Mouse (Mus musculus): ENCODE results near the gene Elmod3. TPM values are rescaled to one million over a fixed set of nuclear protein-coding genes. Genes with fewer than 3 reads are reported as not detected.

Elmod3 gene
- total and polyA plus RNA-seq, 2 experiments from 2014 or later = 16.0 to 18.3 TPM

DNA sequence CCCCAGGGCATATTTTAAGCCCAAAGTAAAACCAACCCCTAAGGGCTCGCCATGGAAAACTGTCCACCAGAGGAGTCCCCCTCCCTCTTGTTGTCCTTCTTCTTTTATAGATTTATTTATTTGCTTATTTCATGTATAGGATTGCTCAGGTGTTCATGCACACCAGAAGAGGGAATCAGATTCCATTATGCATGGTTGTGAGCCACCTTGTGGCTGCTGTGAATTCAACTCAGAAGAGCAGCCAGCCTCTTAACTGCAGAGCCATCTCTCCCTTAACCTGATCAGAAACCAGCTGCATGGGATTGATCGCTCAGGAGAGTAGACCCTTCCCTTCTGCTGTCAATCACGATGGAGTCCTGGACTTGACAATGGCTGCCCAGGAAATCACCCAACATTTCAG lies 38.7 kb upstream of the Elmod3 start:
- no peak overlapping the region for H3K4me2 ChIP-seq (ENCODE audit: low read depth, low read length, poor library complexity, severe bottlenecking)
- H3K27ac ChIP-seq (ENCODE audit: low read depth, low read length) = no peak overlapping the region
- DNase-seq (ENCODE audit: low spot score) (no peak), ATAC-seq (ENCODE audit: low FRiP score) (no peak)
- no peaks in the 10 kb centered on the region for H3K27me3 ChIP-seq (ENCODE audit: insufficient read depth, low read length)
- no peak overlapping the region for H3K4me3 ChIP-seq (ENCODE audit: low read depth, low read length)
- no peaks in the 10 kb centered on the region for H3K4me1 ChIP-seq (ENCODE audit: insufficient read depth, low read length)
- no peaks in the 10 kb centered on the region for H3K9me3 ChIP-seq (ENCODE audit: low read length)
- H3K9ac ChIP-seq (replicated peaks; ENCODE audit: low read length, poor library complexity, severe bottlenecking) = no peak overlapping the region
- TF ChIP-seq CTCF (IDR thresholded peaks at IDR 0.05) = peak; percentile 59
- WGBS = 77% methylated on average over 3 of the region's 3 CpGs
- no peaks in the 10 kb centered on the region; the same call in 1 of the 2 replicates for H3K36me3 ChIP-seq (ENCODE audit: insufficient read depth, low read length)

GRCm38 (mm10) chr6:72635760-72636431 lies 37.7 kb upstream of the Elmod3 start:
- no peaks in the 10 kb centered on the region for H3K27me3 ChIP-seq (ENCODE audit: insufficient read depth, low read length)
- peak; percentile 69 for DNase-seq (ENCODE audit: low spot score)
- WGBS = 51% methylated on average over 12 of the region's 12 CpGs

DNA sequence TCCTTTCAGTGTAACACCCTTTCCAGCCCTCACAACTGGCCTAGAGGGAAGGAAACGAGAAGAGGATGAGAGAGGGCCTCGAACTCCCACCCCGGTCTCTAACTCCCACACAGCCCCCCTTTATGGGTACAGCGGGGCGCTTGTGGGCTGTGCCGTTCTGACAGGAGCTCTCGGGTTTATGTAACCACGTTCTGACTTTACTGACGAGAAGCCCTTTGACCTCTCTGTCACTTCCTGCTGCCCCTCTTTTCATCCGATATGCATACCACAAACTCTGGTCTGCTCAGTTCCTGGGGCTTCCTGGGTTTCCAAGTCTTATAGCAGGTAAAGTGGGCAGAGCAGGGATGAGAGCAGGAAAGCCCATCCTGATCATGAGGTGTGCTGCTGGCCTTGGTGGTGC lies 36.1 kb upstream of the Elmod3 start:
- TF ChIP-seq CTCF (IDR thresholded peaks at IDR 0.05) = no peak
- no peak for ATAC-seq (ENCODE audit: low FRiP score)
- H3K9ac ChIP-seq (replicated peaks; ENCODE audit: low read length, poor library complexity, severe bottlenecking) = no peak overlapping the region

More at GRCm38 (mm10) chr6:72635760-72636431, 37.7 kb upstream of the Elmod3 start:
- Histone ChIP-seq H3K9me3 (ENCODE audit: low read length) (no peaks in the 10 kb centered on the region), H3K4me1 (ENCODE audit: insufficient read depth, low read length) (no peaks in the 10 kb centered on the region), H3K27ac (ENCODE audit: low read depth, low read length) (no peak overlapping the region), H3K9ac (replicated peaks; ENCODE audit: low read length, poor library complexity, severe bottlenecking) (no peak overlapping the region), H3K4me2 (ENCODE audit: low read depth, low read length, poor library complexity, severe bottlenecking) (no peak overlapping the region), H3K36me3 (ENCODE audit: insufficient read depth, low read length) (no peaks in the 10 kb centered on the region; the same call in 1 of the 2 replicates), H3K4me3 (ENCODE audit: low read depth, low read length) (no peak overlapping the region)
- peak; percentile 78 for TF ChIP-seq CTCF (IDR thresholded peaks at IDR 0.05)
- ATAC-seq (ENCODE audit: low FRiP score) = no peak

GRCm38 (mm10) chr6:72631700-72632099 lies 33.5 kb upstream of the Elmod3 start:
- no peak overlapping the region for H3K4me3 ChIP-seq (ENCODE audit: low read depth, low read length)
- WGBS = 65% methylated on average over 6 of the region's 6 CpGs
- no peaks in the 10 kb centered on the region for H3K27me3 ChIP-seq (ENCODE audit: insufficient read depth, low read length)
- no peak for DNase-seq (ENCODE audit: low spot score)
- no peak overlapping the region for H3K27ac ChIP-seq (ENCODE audit: low read depth, low read length)
- TF ChIP-seq CTCF (IDR thresholded peaks at IDR 0.05) = no peak
- H3K4me1 ChIP-seq (ENCODE audit: insufficient read depth, low read length) = no peaks in the 10 kb centered on the region
- H3K9me3 ChIP-seq (ENCODE audit: low read length) = no peaks in the 10 kb centered on the region
- ATAC-seq (ENCODE audit: low FRiP score) = no peak; the same call in none of the 2 replicates
- H3K4me2 ChIP-seq (ENCODE audit: low read depth, low read length, poor library complexity, severe bottlenecking) = no peak overlapping the region
- H3K36me3 ChIP-seq (ENCODE audit: insufficient read depth, low read length) = no peaks in the 10 kb centered on the region; the same call in 1 of the 2 replicates
- no peak overlapping the region for H3K9ac ChIP-seq (replicated peaks; ENCODE audit: low read length, poor library complexity, severe bottlenecking)

More for the DNA sequence above, 36.1 kb upstream of the Elmod3 start:
- Histone ChIP-seq H3K4me3 (ENCODE audit: low read depth, low read length) (no peak overlapping the region), H3K36me3 (ENCODE audit: insufficient read depth, low read length) (no peaks in the 10 kb centered on the region; the same call in 1 of the 2 replicates), H3K27me3 (ENCODE audit: insufficient read depth, low read length) (no peaks in the 10 kb centered on the region), H3K4me1 (ENCODE audit: insufficient read depth, low read length) (no peaks in the 10 kb centered on the region), H3K4me2 (ENCODE audit: low read depth, low read length, poor library complexity, severe bottlenecking) (no peak overlapping the region), H3K27ac (ENCODE audit: low read depth, low read length) (no peak overlapping the region), H3K9me3 (ENCODE audit: low read length) (no peaks in the 10 kb centered on the region)
- DNase-seq (ENCODE audit: low spot score) = no peak
- 83% methylated on average over 10 of the region's 10 CpGs for WGBS

DNA sequence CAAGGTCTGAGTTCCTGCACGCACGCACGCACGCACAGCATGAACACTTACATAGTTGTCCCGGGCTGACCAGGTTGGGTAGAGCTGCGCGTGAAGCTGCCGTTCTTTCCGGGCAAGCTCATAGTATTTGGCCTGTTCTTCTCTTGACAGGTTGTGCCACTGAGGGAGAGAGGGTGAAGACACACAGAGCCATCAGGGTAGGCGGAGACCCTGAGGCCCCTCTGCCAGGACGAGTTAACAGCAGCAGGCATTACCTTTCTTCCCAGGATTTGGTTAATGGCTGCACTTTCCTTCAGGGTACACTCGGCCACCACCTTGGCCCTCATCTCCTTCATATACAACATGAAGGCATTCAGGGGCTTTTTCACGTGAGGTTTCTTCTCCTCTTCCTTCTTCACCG lies 32.7 kb upstream of the Elmod3 start:
- no peaks in the 10 kb centered on the region for H3K4me1 ChIP-seq (ENCODE audit: insufficient read depth, low read length)
- H3K9me3 ChIP-seq (ENCODE audit: low read length) = no peaks in the 10 kb centered on the region
- no peak for TF ChIP-seq CTCF (IDR thresholded peaks at IDR 0.05)
- H3K4me2 ChIP-seq (ENCODE audit: low read depth, low read length, poor library complexity, severe bottlenecking) = no peak overlapping the region
- 94% methylated on average over 14 of the region's 14 CpGs for WGBS
- H3K4me3 ChIP-seq (ENCODE audit: low read depth, low read length) = no peak overlapping the region
- no peaks in the 10 kb centered on the region for H3K27me3 ChIP-seq (ENCODE audit: insufficient read depth, low read length)
- no peak for DNase-seq (ENCODE audit: low spot score)
- no peak overlapping the region for H3K27ac ChIP-seq (ENCODE audit: low read depth, low read length)
- H3K9ac ChIP-seq (replicated peaks; ENCODE audit: low read length, poor library complexity, severe bottlenecking) = no peak overlapping the region
- no peaks in the 10 kb centered on the region; the same call in 1 of the 2 replicates for H3K36me3 ChIP-seq (ENCODE audit: insufficient read depth, low read length)
- ATAC-seq (ENCODE audit: low FRiP score) = no peak

DNA sequence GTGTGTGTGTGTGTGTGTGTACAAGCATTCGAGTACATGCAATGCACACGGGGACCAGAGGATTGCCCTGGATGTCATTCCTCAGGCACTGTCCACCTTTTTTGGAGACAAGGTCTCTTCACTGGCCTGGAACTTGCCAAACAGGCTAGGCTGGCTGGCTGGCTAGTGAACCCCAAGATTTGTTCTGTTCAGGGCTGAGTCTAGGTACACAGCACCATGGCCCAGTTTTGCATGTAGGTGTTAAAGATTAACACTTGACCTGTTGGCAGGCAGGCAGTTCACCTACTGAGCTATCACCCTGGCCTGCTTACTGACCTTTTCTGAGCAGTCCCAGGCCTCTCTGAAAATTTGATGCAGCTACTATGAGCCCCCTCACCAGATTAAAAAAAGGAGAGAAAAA lies 32.2 kb upstream of the Elmod3 start:
- TF ChIP-seq CTCF (IDR thresholded peaks at IDR 0.05) = no peak

More for the DNA sequence above, 32.2 kb upstream of the Elmod3 start:
- Histone ChIP-seq H3K9me3 (ENCODE audit: low read length) (no peaks in the 10 kb centered on the region), H3K4me2 (ENCODE audit: low read depth, low read length, poor library complexity, severe bottlenecking) (no peak overlapping the region), H3K27me3 (ENCODE audit: insufficient read depth, low read length) (no peaks in the 10 kb centered on the region), H3K27ac (ENCODE audit: low read depth, low read length) (no peak overlapping the region), H3K4me1 (ENCODE audit: insufficient read depth, low read length) (no peaks in the 10 kb centered on the region), H3K9ac (replicated peaks; ENCODE audit: low read length, poor library complexity, severe bottlenecking) (no peak overlapping the region), H3K4me3 (ENCODE audit: low read depth, low read length) (no peak overlapping the region), H3K36me3 (ENCODE audit: insufficient read depth, low read length) (no peaks in the 10 kb centered on the region; the same call in 1 of the 2 replicates)
- DNase-seq (ENCODE audit: low spot score) = no peak
- 97% methylated on average over 2 of the region's 2 CpGs for WGBS
- no peak for ATAC-seq (ENCODE audit: low FRiP score)

All from midbrain, postnatal 0 days (tissue).